Mouse (Mus musculus) midbrain, embryonic 11.5 days (tissue): ENCODE results near the gene Angptl7. TPM values are rescaled to one million over a fixed set of nuclear protein-coding genes. Genes with fewer than 3 reads are reported as not detected.

Experiments used
- ATAC-seq: fragments of 200-750 bp; cut with Nextera tagmentation; 2 replicates; pipeline ENCODE4 v1.8.0; 2017; ENCODE audit warnings: moderate TSS enrichment, moderate library complexity; ENCODE audit not compliant: low FRiP score
- DNase-seq: peaks from one replicate; pipeline ENCODE4 v3.0.0; 2015; ENCODE audit warnings: low spot score; ENCODE audit errors: missing footprints
- H3K27ac ChIP-seq: fragments of 300-500 bp; sonication (generic); 2 replicates; pipeline ENCODE4 v1.5.1; 2014; ENCODE audit warnings: low read depth, low read length
- H3K27me3 ChIP-seq: fragments of 300-500 bp; sonication (generic); 2 replicates; pipeline ENCODE4 v1.6.1; 2014; ENCODE audit warnings: mild to moderate bottlenecking, low read length, moderate library complexity, mixed read lengths; ENCODE audit not compliant: control insufficient read depth, insufficient read depth
- H3K36me3 ChIP-seq: fragments of 300-500 bp; sonication (generic); 2 replicates; pipeline ENCODE4 v1.6.1; 2014; ENCODE audit warnings: mild to moderate bottlenecking, low read length, moderate library complexity, mixed read lengths; ENCODE audit not compliant: control insufficient read depth, insufficient read depth
- H3K4me1 ChIP-seq: fragments of 300-500 bp; sonication (generic); 2 replicates; pipeline ENCODE4 v1.6.1; 2014; ENCODE audit warnings: low read length; ENCODE audit not compliant: control insufficient read depth, insufficient read depth
- H3K4me2 ChIP-seq: fragments of 300-500 bp; sonication (generic); 2 replicates; pipeline ENCODE4 v1.6.1; 2014; ENCODE audit warnings: mild to moderate bottlenecking, moderate library complexity
- H3K4me3 ChIP-seq: fragments of 300-500 bp; sonication (generic); 2 replicates; pipeline ENCODE4 v1.5.1; 2014; ENCODE audit warnings: low read depth, low read length
- H3K9ac ChIP-seq: fragments of 300-500 bp; sonication (generic); 2 replicates; pipeline ENCODE4 v1.6.1; 2014; ENCODE audit warnings: low read length
- H3K9me3 ChIP-seq: fragments of 300-500 bp; sonication (generic); 2 replicates; pipeline ENCODE4 v1.6.1; 2016; ENCODE audit warnings: low read length; ENCODE audit not compliant: control insufficient read depth
- WGBS: fragments of 180-500 bp; shearing (Covaris S2); extraction: QIAGEN DNeasy Blood & Tissue Kit; methylation state at CpG from one replicate; pipeline ENCODE4 v1.1.7; 2014; 5-methylcytosine and 5-hydroxymethylcytosine counted together
- polyA plus RNA-seq: library from polyadenylated mRNA; unstranded; fragments of >200 nt; fragmentation: Nextera tagmentation; extraction: Ambion mirVana; gene quantifications from 2 replicates; pipeline ENCODE4 v1.2.1, GENCODE M21; 2014

Angptl7 gene
- 0.14 and 0.22 TPM in 2 replicates for polyA plus RNA-seq

DNA sequence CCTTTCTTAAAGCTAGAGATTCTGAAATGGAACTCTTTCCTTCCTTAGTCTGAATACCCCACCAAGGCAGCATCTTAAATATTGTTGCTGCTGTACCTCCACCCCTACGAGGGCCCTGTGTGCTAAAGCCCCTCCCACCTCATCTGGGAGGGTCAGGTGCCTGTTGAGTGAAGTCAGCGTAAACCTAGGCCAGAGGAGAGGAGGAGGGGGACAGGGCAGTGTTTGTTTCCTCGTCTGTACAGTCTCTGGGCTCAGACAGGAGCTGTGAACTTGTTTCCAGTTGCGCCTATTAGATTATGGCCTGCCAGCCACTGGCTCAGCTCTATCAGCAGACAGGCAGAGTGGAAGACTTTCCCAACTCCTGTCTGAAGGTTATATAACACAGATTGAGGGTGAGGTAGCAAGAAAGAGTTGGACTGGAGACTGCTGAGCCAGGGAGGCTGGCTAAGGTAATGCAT lies at the start of gene Angptl7:
Gene Angptl7, minus strand, starts transcription at position 51 of the 458 bp plus-strand sequence.
- ATAC-seq: no peak
- Histone ChIP-seq H3K4me3 (no peak within 1 kb of the TSS), H3K27me3 (no peaks in the 10 kb centered on the region), H3K4me1 (no peaks in the 10 kb centered on the region), H3K36me3 (peaks cover 16% of the 10 kb centered on the region), H3K9ac (no peak within 1 kb of the TSS), H3K9me3 (no peaks in the 10 kb centered on the region), H3K4me2 (no peak within 1 kb of the TSS), H3K27ac (no peak within 1 kb of the TSS)
- 72% methylated on average over 4 of the region's 4 CpGs for WGBS
- DNase-seq: no peak

DNA sequence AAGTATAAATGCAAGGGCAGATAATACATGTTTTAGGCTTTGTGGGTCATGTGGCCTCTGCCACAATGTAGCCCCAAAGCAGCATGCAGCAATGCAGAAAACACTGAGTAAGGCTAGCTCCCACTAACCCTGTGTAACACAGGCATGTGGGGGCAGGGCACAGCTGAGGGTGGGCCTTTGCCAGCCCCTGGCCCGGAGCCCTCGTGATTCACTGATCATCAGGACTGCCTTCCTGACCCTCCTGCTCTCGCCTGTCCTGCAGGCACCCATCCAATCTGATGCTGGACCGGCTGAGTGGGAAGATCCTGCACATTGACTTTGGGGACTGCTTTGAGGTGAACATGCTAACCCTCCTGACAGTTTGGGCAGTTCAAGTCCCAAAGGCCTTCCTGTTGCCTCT lies 48.8 kb upstream of the Angptl7 start:
- peaks cover 51% of the 10 kb centered on the region for H3K36me3 ChIP-seq
- no peak for DNase-seq
- H3K4me2 ChIP-seq: no peak overlapping the region
- H3K4me3 ChIP-seq: no peak overlapping the region
- no peak overlapping the region for H3K27ac ChIP-seq
- 87% methylated on average over 4 of the region's 4 CpGs for WGBS
- no peaks in the 10 kb centered on the region for H3K9me3 ChIP-seq
- no peak overlapping the region for H3K9ac ChIP-seq
- no peak for ATAC-seq
- no peaks in the 10 kb centered on the region for H3K4me1 ChIP-seq
- H3K27me3 ChIP-seq: no peaks in the 10 kb centered on the region

DNA sequence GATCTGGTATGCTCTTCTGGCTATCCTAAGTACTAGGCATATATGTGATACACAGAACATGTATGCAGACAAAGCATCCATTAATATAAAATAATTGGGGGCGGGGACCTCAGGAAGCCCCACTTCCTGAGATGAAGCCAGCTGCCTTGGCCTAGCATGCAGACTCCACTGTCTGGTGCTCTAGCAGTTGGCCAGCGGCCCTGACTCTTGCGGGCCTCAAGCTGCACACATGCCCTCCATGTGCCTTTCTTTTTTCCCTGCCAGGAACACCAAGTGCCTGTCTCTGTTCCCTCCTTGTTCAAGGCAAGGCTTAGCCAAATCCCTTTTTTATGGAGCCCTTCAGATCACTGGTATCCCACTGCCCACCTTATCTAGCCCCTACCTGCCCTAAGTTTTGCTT lies 35.6 kb upstream of the Angptl7 start:
- ATAC-seq (no peak), DNase-seq (no peak)
- no peak overlapping the region for H3K4me2 ChIP-seq
- no peak overlapping the region for H3K4me3 ChIP-seq
- 99% methylated on average over 3 of the region's 3 CpGs for WGBS
- H3K9ac ChIP-seq: no peak overlapping the region
- H3K36me3 ChIP-seq: peaks cover 67% of the 10 kb centered on the region
- no peaks in the 10 kb centered on the region for H3K9me3 ChIP-seq
- H3K27ac ChIP-seq: no peak overlapping the region
- no peaks in the 10 kb centered on the region for H3K27me3 ChIP-seq
- H3K4me1 ChIP-seq: no peaks in the 10 kb centered on the region

DNA sequence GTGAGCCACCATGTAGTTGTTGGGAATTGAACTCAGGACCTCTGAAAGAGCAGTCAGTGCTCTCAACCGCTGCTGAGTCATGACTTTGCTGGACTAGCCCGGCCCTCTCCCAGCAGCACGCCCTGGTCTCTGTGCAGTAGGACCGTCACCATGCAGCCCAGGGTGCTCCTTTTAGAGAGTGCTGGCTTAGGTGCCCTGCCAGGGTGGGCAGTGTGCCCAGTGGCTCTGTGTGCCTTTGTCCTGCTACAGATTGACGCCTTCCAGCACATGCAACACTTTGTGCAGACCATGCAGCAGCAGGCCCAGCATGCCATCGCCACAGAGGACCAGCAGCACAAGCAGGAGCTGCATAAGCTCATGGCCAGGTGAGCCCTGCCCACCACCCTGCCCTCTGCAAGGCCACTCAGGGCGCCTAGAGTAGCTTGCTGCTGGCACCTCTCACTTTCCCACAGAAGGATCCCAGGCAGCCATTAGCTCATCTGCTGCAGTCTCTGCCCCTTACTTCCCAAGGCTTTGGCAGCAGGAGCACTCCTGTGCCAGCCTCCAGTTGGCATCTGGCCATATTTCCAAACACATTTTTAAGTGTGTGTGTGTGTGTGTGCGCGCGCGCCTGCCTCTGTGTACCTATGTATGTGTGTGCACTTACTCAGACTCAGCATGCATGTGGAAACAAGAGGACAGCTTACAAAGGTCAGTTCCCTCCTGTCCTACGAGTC lies 33.5 kb upstream of the Angptl7 start:
- no peak for DNase-seq
- no peak overlapping the region for H3K4me2 ChIP-seq
- H3K36me3 ChIP-seq: peaks cover 56% of the 10 kb centered on the region
- H3K4me3 ChIP-seq: no peak overlapping the region
- H3K27ac ChIP-seq: no peak overlapping the region
- H3K9me3 ChIP-seq: no peaks in the 10 kb centered on the region
- no peak for ATAC-seq
- no peak overlapping the region for H3K9ac ChIP-seq
- H3K27me3 ChIP-seq: no peaks in the 10 kb centered on the region
- 95% methylated on average over 12 of the region's 12 CpGs for WGBS
- H3K4me1 ChIP-seq: no peaks in the 10 kb centered on the region

DNA sequence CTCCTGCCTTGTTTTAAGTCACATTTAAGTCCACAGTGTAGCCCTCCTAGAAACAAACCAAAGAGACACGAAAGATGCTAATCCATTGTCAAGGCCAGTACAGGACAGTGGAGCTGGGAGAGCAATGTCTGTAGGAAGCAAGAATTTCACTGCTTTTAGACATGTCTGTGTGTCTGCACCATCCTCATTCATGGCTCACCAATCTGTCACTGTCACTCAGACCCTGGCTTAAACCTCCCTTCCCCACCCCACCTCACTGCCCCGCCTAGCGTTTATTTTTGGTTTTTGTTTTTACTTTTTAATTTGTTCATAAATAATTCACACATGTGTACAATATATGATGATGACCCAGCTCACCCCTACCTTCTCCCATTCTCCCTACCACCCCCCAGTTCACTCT lies 32.3 kb upstream of the Angptl7 start:
- Histone ChIP-seq H3K27ac (no peak overlapping the region), H3K4me1 (no peaks in the 10 kb centered on the region), H3K9me3 (no peaks in the 10 kb centered on the region), H3K27me3 (no peaks in the 10 kb centered on the region), H3K4me3 (no peak overlapping the region), H3K36me3 (peaks cover 49% of the 10 kb centered on the region), H3K4me2 (no peak overlapping the region), H3K9ac (no peak overlapping the region)
- ATAC-seq (no peak), DNase-seq (no peak)
- 94% methylated on average over 3 of the region's 3 CpGs for WGBS

DNA sequence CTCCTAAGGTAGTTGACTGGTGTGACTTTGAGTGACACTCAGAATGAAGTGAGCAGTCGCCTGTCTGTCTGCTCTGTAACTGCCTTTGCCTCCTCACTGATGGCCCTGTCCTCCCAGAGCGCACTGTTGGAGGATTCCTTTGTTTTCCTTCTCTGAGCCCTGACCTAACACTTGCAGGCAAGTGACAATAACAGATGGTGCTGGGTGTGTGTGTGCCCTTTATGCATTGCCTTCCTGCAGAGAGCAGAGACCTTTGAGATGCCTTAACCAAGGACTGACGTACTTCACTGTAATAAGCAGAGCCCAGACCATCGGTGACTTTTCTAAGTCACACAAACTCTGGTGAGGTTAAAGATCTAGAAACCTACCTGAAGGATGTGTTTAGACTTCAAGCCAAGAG lies 31.1 kb upstream of the Angptl7 start:
- Histone ChIP-seq H3K4me1 (no peaks in the 10 kb centered on the region), H3K4me3 (no peak overlapping the region), H3K27me3 (no peaks in the 10 kb centered on the region), H3K27ac (no peak overlapping the region), H3K4me2 (no peak overlapping the region), H3K9ac (no peak overlapping the region), H3K36me3 (peaks cover 49% of the 10 kb centered on the region), H3K9me3 (no peaks in the 10 kb centered on the region)
- ATAC-seq (no peak), DNase-seq (no peak)
- WGBS: 93% methylated on average over 4 of the region's 4 CpGs

DNA sequence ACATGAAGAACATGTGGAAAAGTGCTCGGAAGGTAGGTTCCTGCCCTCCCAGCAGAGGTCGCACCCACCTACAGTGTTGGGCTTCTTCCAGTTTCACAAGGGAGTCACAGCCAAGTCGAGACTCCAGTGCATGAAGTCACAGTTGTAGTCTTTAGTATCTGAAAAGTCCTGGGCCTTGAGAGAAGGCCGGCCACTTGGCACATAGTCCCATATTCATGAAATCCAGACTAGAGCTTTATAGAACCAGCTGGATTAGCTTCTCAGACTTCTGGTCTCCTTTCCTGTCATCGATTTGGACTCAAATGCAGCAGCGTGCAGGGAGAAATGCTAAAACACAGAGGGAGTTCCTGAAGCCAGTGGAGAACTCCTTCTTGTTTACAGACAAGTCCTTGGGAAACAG lies 30.5 kb upstream of the Angptl7 start:
- H3K4me1 ChIP-seq: no peaks in the 10 kb centered on the region
- ATAC-seq: no peak
- H3K27me3 ChIP-seq: no peaks in the 10 kb centered on the region
- WGBS: 96% methylated on average over 6 of the region's 6 CpGs
- H3K4me3 ChIP-seq: no peak overlapping the region
- H3K9ac ChIP-seq: no peak overlapping the region
- no peak for DNase-seq
- H3K27ac ChIP-seq: no peak overlapping the region
- H3K9me3 ChIP-seq: no peaks in the 10 kb centered on the region
- H3K36me3 ChIP-seq: peaks cover 48% of the 10 kb centered on the region
- no peak overlapping the region for H3K4me2 ChIP-seq

DNA sequence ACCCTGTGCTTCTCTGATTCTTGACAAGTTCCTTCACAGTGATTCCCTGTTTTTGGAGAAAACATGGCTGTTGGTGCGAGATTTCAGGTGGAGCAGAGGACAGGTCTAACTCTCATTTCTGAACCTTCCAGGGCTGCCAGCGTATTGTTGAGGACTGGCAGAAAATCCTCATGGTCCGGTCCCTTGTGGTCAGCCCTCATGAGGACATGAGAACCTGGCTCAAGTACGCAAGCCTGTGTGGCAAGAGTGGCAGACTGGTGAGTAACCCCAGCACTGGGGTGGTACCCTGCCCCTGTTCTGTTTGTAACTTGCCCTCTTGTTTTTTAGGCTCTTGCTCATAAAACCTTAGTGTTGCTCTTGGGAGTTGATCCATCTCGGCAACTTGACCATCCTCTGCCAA lies 30.1 kb upstream of the Angptl7 start:
- no peaks in the 10 kb centered on the region for H3K27me3 ChIP-seq
- no peak overlapping the region for H3K4me2 ChIP-seq
- H3K9me3 ChIP-seq: no peaks in the 10 kb centered on the region
- no peak for ATAC-seq
- no peak overlapping the region for H3K27ac ChIP-seq
- peaks cover 46% of the 10 kb centered on the region for H3K36me3 ChIP-seq
- 95% methylated on average over 5 of the region's 5 CpGs for WGBS
- peak; percentile 8 for DNase-seq
- H3K4me1 ChIP-seq: no peaks in the 10 kb centered on the region
- H3K4me3 ChIP-seq: no peak overlapping the region
- H3K9ac ChIP-seq: no peak overlapping the region

DNA sequence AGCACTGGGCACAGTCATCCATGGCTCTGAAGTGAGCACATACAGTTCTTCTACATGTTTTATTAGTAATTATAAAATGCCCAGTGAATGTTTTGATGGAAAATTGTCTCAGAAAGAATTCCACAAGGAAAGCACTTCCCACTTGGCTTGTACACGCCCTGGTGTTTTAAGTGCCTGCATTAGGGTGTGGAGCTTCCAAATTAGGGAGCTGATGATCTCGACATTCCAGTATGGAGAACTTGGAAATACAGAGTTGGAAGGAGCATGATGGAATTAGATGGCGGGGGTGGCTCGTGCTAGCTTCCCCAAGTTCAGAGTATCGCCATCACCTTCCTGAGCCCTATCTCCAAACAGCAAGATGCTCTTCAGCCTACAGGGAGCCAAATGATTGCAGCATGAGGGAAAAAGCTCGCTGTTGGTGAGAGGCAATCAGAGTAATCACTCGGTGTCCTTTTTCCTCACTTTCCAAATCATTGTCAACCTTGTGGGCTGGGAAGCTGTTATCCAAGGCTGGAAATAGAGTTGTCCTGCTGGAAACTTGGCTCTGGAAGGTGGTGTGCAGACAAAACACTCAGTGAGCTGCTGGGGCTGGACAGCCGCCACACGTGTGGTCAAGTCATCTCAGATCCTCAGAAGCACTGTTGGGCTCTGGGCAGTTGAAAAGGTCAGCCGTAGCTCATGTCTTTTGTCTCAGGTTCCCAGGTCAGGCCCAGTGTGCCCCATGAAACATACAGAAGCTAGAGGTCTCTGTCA lies 27.1 kb upstream of the Angptl7 start:
- no peaks in the 10 kb centered on the region for H3K9me3 ChIP-seq
- DNase-seq (peak; percentile 17), ATAC-seq (no peak)
- no peak overlapping the region for H3K27ac ChIP-seq
- 90% methylated on average over 10 of the region's 10 CpGs for WGBS
- no peaks in the 10 kb centered on the region for H3K27me3 ChIP-seq
- H3K4me2 ChIP-seq: no peak overlapping the region
- H3K4me1 ChIP-seq: no peaks in the 10 kb centered on the region
- H3K9ac ChIP-seq: no peak overlapping the region
- H3K36me3 ChIP-seq: peaks cover 28% of the 10 kb centered on the region
- H3K4me3 ChIP-seq: no peak overlapping the region
